In genomic region chr9:34447736-34448135, GRCm38 (mm10) we compare ENCODE assay signal across 19 mouse cellular contexts. TPM values are rescaled to one million over a fixed set of nuclear protein-coding genes. Genes with fewer than 3 reads are reported as not detected.
"Had no signal": no experiment of that assay in that cellular context is flagged by ENCODE, and none has a peak within 500 bp of the region (broad histone marks: within the 10 kb centered on the region; RNA-seq: fewer than 3 reads in every experiment).

No protein-coding gene starts in this region.

- H3K36me3 ChIP-seq: limb, embryonic 12.5 days; limb, embryonic 15.5 days; midbrain, embryonic 10.5 days; midbrain, embryonic 13.5 days; neural tube, embryonic 13.5 days had no signal

- DNase-seq: kidney, postnatal 14 days; kidney, postnatal 4 days; left cerebral cortex, postnatal 4 days; liver, postnatal 0 days; lung, postnatal 36 days; retina, postnatal 1 day; right cerebral cortex, postnatal 25 days; thymus, adult 2 months; thymus, postnatal 14 days; thymus, postnatal 4 days had no signal

- H3K4me3 ChIP-seq: limb, embryonic 12.5 days; limb, embryonic 15.5 days; megakaryocyte, embryonic 14.5 days; midbrain, embryonic 10.5 days; midbrain, embryonic 13.5 days; myocyte; neural tube, embryonic 13.5 days had no signal

- H3K27me3 ChIP-seq: limb, embryonic 12.5 days; limb, embryonic 15.5 days; megakaryocyte, embryonic 14.5 days; midbrain, embryonic 13.5 days; neural tube, embryonic 13.5 days had no signal

RNA-seq across cellular contexts. Expression of gene Kirrel3, which starts 38.0 kb away (rescaled TPM):
- total RNA-seq: monocyte, adult 5-6 weeks; neutrophil, adult 5-6 weeks had no signal
